In the genomic region with DNA sequence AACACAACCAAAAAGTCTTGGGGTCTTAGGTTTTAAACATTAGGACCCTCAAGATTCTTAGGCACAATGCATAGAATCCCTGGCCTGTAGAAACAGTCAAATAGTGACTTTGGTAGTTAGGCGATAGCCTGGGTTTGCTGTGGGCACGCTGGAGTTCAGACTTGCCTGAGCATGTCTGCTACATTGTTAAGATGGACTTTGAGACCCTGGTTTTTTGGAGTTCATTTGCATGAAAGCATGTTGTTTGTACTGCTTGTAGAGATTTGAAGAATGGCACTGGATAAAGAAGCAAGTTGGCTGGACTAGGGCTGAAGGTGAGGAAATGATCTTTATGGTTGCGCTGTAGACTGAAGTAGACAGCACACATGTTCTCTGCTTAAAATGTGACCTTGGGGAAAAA, we compare ENCODE assay signal across 20 mouse cellular contexts.
"Had no signal": no experiment of that assay in that cellular context is flagged by ENCODE, and none has a peak within 500 bp of the region (broad histone marks: within the 10 kb centered on the region; RNA-seq: fewer than 3 reads in every experiment).

No protein-coding gene starts in this region.

- H3K4me2 ChIP-seq: liver, embryonic 12.5 days; liver, embryonic 15.5 days; lung, embryonic 15.5 days; midbrain, embryonic 13.5 days; neural tube, embryonic 13.5 days had no signal

- H3K9ac ChIP-seq: liver, embryonic 12.5 days; liver, embryonic 15.5 days; lung, embryonic 15.5 days; midbrain, embryonic 13.5 days; neural tube, embryonic 13.5 days had no signal

- ATAC-seq: intestine, postnatal 0 days; liver, embryonic 12.5 days; midbrain, embryonic 13.5 days; midbrain, embryonic 16.5 days had no signal

- H3K9me3 ChIP-seq: liver, embryonic 12.5 days; liver, embryonic 15.5 days; lung, embryonic 15.5 days; midbrain, embryonic 10.5 days; midbrain, embryonic 13.5 days; neural tube, embryonic 13.5 days had no signal

- H3K36me3 ChIP-seq: liver, embryonic 12.5 days; liver, embryonic 15.5 days; lung, embryonic 15.5 days; midbrain, embryonic 10.5 days; midbrain, embryonic 13.5 days; neural tube, embryonic 13.5 days had no signal

- DNase-seq: layer of hippocampus, adult 9-11 months; lung, adult 18-20 months; lung, postnatal 10 days; lung, postnatal 36 days; retina, postnatal 1 day; right cerebral cortex, postnatal 25 days; spleen, adult 18-20 months; thymus, adult 18-20 months; thymus, postnatal 36 days had no signal

- H3K27me3 ChIP-seq: liver, embryonic 12.5 days; liver, embryonic 15.5 days; lung, embryonic 15.5 days; megakaryocyte, embryonic 14.5 days; midbrain, embryonic 13.5 days; neural tube, embryonic 13.5 days had no signal

- H3K27ac ChIP-seq: layer of hippocampus, adult 2 months; liver, embryonic 12.5 days; liver, embryonic 15.5 days; lung, embryonic 15.5 days; midbrain, embryonic 10.5 days; midbrain, embryonic 13.5 days; neural tube, embryonic 13.5 days had no signal

- H3K4me3 ChIP-seq: layer of hippocampus, adult 2 months; liver, embryonic 12.5 days; liver, embryonic 15.5 days; lung, embryonic 15.5 days; megakaryocyte, embryonic 14.5 days; midbrain, embryonic 10.5 days; midbrain, embryonic 13.5 days; myocyte; neural tube, embryonic 13.5 days had no signal

- H3K4me1 ChIP-seq: liver, embryonic 12.5 days; liver, embryonic 15.5 days; lung, embryonic 15.5 days; megakaryocyte, embryonic 14.5 days had no signal
